Mouse (Mus musculus): Measurements from ENCODE around the gene Dpp6.

The Dpp6 gene

GRCm38 (mm10) chr5:27677247-27677666 is 860.3 kb downstream of the Dpp6 start:
- CTCF ChIA-PET, result no interaction called here

- CTCF ChIA-PET, result no interaction called here
Measured at GRCm38 (mm10) chr5:27679151-27679550, 862.1 kb downstream of the Dpp6 start.

- CTCF ChIA-PET, result no interaction called here
Measured at GRCm38 (mm10) chr5:27680476-27680875, 863.5 kb downstream of the Dpp6 start.

- CTCF ChIA-PET, result no interaction called here
Measured at GRCm38 (mm10) chr5:27685162-27685561, 868.2 kb downstream of the Dpp6 start.

- CTCF ChIA-PET, result no interaction called here
Measured at GRCm38 (mm10) chr5:27685923-27686322, 868.9 kb downstream of the Dpp6 start.

- CTCF ChIA-PET, result interaction anchor here (0.8 kb wide), 1 partner anchor 845 kb away, joined by 4 read pairs; no protein-coding TSS in a partner anchor
Measured at GRCm38 (mm10) chr5:27687311-27687710, 870.3 kb downstream of the Dpp6 start.

GRCm38 (mm10) chr5:27702482-27702881 is 885.5 kb downstream of the Dpp6 start:
- CTCF ChIA-PET, result no interaction called here

- CTCF ChIA-PET, result no interaction called here
Measured at GRCm38 (mm10) chr5:27705020-27705419, 888.0 kb downstream of the Dpp6 start.

- CTCF ChIA-PET, result no interaction called here
Measured at GRCm38 (mm10) chr5:27706551-27706950, 889.5 kb downstream of the Dpp6 start.

GRCm38 (mm10) chr5:27707283-27707682 is 890.3 kb downstream of the Dpp6 start:
- CTCF ChIA-PET, result no interaction called here

GRCm38 (mm10) chr5:27708209-27708608 is 891.2 kb downstream of the Dpp6 start:
- CTCF ChIA-PET, result no interaction called here

- CTCF ChIA-PET, result no interaction called here
Measured at GRCm38 (mm10) chr5:27711461-27712192, 894.6 kb downstream of the Dpp6 start.

GRCm38 (mm10) chr5:27714356-27714755 is 897.4 kb downstream of the Dpp6 start:
- CTCF ChIA-PET, result no interaction called here

- CTCF ChIA-PET, result no interaction called here
Measured at GRCm38 (mm10) chr5:27716026-27716425, 899.0 kb downstream of the Dpp6 start.

- CTCF ChIA-PET, result interaction anchor here (0.6 kb wide), 1 partner anchor 19 kb away, joined by 3 read pairs; no protein-coding TSS in a partner anchor
Measured at GRCm38 (mm10) chr5:27717301-27717700, 900.3 kb downstream of the Dpp6 start.

GRCm38 (mm10) chr5:27719311-27719710 is 902.3 kb downstream of the Dpp6 start:
- CTCF ChIA-PET, result no interaction called here

- CTCF ChIA-PET, result no interaction called here
Measured at GRCm38 (mm10) chr5:27724460-27724859, 907.5 kb downstream of the Dpp6 start.

- CTCF ChIA-PET, result no interaction called here
Measured at GRCm38 (mm10) chr5:27730666-27731065, 913.7 kb downstream of the Dpp6 start.

- CTCF ChIA-PET, result no interaction called here
Measured at GRCm38 (mm10) chr5:27731392-27731791, 914.4 kb downstream of the Dpp6 start.

- CTCF ChIA-PET, result interaction anchor here (0.8 kb wide), 1 partner anchor 125 kb away, joined by 4 read pairs; no protein-coding TSS in a partner anchor
Measured at GRCm38 (mm10) chr5:27732288-27732868, 915.4 kb downstream of the Dpp6 start.

- CTCF ChIA-PET, result no interaction called here
Measured at GRCm38 (mm10) chr5:27737168-27737567, 920.2 kb downstream of the Dpp6 start.

- CTCF ChIA-PET, result no interaction called here
Measured at GRCm38 (mm10) chr5:27739216-27739615, 922.2 kb downstream of the Dpp6 start.

- CTCF ChIA-PET, result no interaction called here
Measured at GRCm38 (mm10) chr5:27744944-27745343, 927.9 kb downstream of the Dpp6 start.

GRCm38 (mm10) chr5:27765780-27766179 is 948.8 kb downstream of the Dpp6 start:
- CTCF ChIA-PET, result no interaction called here
